Mouse (Mus musculus) embryonic facial prominence, embryonic 14.5 days (tissue): ENCODE measurements around the gene Serpinf1. TPM values are rescaled to one million over a fixed set of nuclear protein-coding genes. Genes with fewer than 3 reads are reported as not detected.

Experiments used
- ATAC-seq: fragments of 200-750 bp; cut with Nextera tagmentation; 2 replicates; pipeline ENCODE4 v1.8.0; 2017; ENCODE audit warnings: low read depth, moderate number of reproducible peaks, moderate TSS enrichment
- DNase-seq: peaks from one replicate; pipeline ENCODE4 v3.0.0-alpha.2; 2015; ENCODE audit warnings: low spot score
- H3K27ac ChIP-seq: fragments of 300-500 bp; sonication (generic); replicated peaks from 2 replicates; pipeline ENCODE4 v1.5.1; 2014; ENCODE audit warnings: low read depth, mild to moderate bottlenecking, low read length, moderate library complexity
- H3K27me3 ChIP-seq: fragments of 300-500 bp; sonication (generic); replicated peaks from 2 replicates; pipeline ENCODE4 v1.6.1; 2014; ENCODE audit warnings: low read length; ENCODE audit not compliant: control insufficient read depth, insufficient read depth
- H3K36me3 ChIP-seq: fragments of 300-500 bp; sonication (generic); 2 replicates; pipeline ENCODE4 v1.6.1; 2014; ENCODE audit warnings: low read length, mixed read lengths; ENCODE audit not compliant: control insufficient read depth, insufficient read depth
- H3K4me1 ChIP-seq: fragments of 300-500 bp; sonication (generic); 2 replicates; pipeline ENCODE4 v1.6.1; 2014; ENCODE audit warnings: antibody characterized with exemption, low read length; ENCODE audit not compliant: control insufficient read depth, insufficient read depth
- H3K4me2 ChIP-seq: fragments of 300-500 bp; sonication (generic); 2 replicates; pipeline ENCODE4 v1.6.1; 2014; ENCODE audit warnings: low read depth, mild to moderate bottlenecking, low read length, moderate library complexity, mixed read lengths
- H3K4me3 ChIP-seq: fragments of 300-500 bp; sonication (generic); 2 replicates; pipeline ENCODE4 v1.5.1; 2014; ENCODE audit warnings: low read depth, mild to moderate bottlenecking, low read length
- H3K9ac ChIP-seq: fragments of 300-500 bp; sonication (generic); 2 replicates; pipeline ENCODE4 v1.6.1; 2014; ENCODE audit warnings: low read depth, mild to moderate bottlenecking, low read length, moderate library complexity, mixed read lengths
- H3K9me3 ChIP-seq: fragments of 300-500 bp; sonication (generic); 2 replicates; pipeline ENCODE4 v1.6.1; 2016; ENCODE audit warnings: low read length; ENCODE audit not compliant: control insufficient read depth
- WGBS: fragments of 180-500 bp; shearing (Covaris S2); extraction: QIAGEN DNeasy Blood & Tissue Kit; methylation state at CpG from one replicate; pipeline ENCODE4 v1.1.7; 2014; 5-methylcytosine and 5-hydroxymethylcytosine counted together
- polyA plus RNA-seq: library from polyadenylated mRNA; unstranded; fragments of >200 nt; fragmentation: Nextera tagmentation; extraction: Ambion mirVana; gene quantifications from 2 replicates; pipeline ENCODE4 v1.2.1, GENCODE M21; 2014

Gene Serpinf1
- polyA plus RNA-seq, 1 experiment from 2014 or later, result 373 TPM

DNA sequence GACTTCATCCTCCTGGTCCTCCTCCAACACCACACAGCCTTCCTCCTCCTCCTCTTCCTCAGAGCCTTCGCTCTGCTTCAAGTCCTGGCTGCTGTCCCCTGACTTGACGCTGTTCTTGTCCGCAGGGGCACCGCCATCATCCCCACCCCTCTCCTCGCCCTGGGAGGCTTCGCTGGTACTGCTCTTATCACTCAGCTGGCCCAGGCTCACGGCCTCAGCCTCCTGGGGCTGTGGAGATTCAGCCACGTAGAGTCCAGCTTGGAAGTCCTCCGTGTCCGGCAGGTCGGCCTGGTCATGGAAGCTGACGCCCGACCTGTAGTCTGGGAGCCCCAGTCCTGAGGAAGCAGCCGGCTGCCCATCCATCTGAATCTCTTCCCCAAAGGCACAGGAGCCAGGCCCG lies 28.4 kb upstream of the Serpinf1 start:
- Histone ChIP-seq H3K9me3 (no peaks in the 10 kb centered on the region), H3K9ac (no peak overlapping the region), H3K36me3 (peaks cover 38% of the 10 kb centered on the region), H3K4me2 (no peak overlapping the region), H3K4me3 (no peak overlapping the region), H3K27ac (no peak overlapping the region), H3K4me1 (peaks cover 8% of the 10 kb centered on the region), H3K27me3 (no peaks in the 10 kb centered on the region)
- ATAC-seq, result no peak
- DNase-seq, result no peak
- WGBS, result 87% methylated on average over 15 of the region's 15 CpGs

DNA sequence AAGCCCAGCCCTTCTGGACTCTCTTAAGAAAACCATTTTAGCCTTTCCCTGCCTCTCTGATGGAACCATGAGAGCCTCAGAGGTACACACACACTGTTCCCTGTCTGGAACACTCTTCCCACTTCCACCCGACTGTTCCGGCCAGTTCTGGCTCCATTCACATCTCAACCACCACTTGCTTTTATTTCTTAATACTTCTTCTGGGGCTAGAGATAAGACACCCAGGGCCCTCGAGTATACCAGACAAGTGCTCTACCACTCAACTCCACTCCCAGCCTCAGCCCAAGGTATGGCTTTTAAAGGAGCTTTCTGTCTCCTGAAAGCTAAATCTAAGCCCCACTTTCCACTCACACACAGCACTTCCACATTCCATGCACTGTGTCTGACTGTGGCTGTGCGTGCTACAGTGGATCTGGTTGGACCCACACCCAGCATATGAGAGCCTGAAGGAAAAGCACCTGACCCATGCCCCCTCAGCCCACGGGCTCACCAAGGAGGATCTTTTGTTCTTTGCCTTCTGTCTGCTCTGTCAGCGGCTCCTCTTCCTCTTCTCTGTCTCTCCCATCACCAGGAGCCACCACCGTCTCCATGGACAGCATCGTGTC lies 27.9 kb upstream of the Serpinf1 start:
- Histone ChIP-seq H3K36me3 (peaks cover 44% of the 10 kb centered on the region), H3K27me3 (no peaks in the 10 kb centered on the region), H3K27ac (no peak overlapping the region), H3K4me3 (no peak overlapping the region), H3K9me3 (no peaks in the 10 kb centered on the region), H3K4me2 (no peak overlapping the region), H3K4me1 (peaks cover 8% of the 10 kb centered on the region), H3K9ac (no peak overlapping the region)
- DNase-seq (no peak), ATAC-seq (no peak)
- WGBS, result 90% methylated on average over 8 of the region's 8 CpGs

GRCm38 (mm10) chr11:75449695-75450094 lies 27.2 kb upstream of the Serpinf1 start:
- Histone ChIP-seq H3K9me3 (no peaks in the 10 kb centered on the region), H3K27me3 (no peaks in the 10 kb centered on the region), H3K9ac (no peak overlapping the region), H3K4me2 (no peak overlapping the region), H3K4me1 (peaks cover 5% of the 10 kb centered on the region; the same call in 1 of the 2 replicates), H3K27ac (no peak overlapping the region), H3K36me3 (peaks cover 49% of the 10 kb centered on the region), H3K4me3 (no peak overlapping the region)
- no peak for ATAC-seq
- DNase-seq, result no peak
- 76% methylated on average over 7 of the region's 7 CpGs for WGBS

DNA sequence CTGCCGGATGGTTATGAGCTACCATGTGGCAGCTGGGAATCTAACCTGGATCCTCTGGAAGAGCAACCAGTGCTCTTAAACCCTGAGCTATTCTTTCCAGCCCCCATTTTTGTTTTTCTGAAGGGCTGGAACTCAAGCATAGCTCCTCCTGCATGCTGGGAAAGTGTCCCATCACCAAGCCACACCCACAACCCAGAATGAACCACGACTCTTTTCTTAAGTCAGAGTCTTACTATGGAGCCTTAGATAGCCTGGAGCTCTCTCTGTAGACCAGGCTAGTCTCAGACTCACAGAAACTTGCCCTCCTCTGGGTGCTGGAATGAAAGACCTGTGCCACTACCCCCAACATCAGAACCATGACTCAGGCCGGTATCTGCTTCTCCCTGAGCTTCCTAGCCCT lies 26.1 kb upstream of the Serpinf1 start:
- 79% methylated on average over 3 of the region's 3 CpGs for WGBS
- H3K4me1 ChIP-seq, result peaks cover under 1% of the 10 kb centered on the region; the same call in 1 of the 2 replicates
- DNase-seq (no peak), ATAC-seq (no peak)
- H3K27ac ChIP-seq, result no peak overlapping the region
- no peak overlapping the region for H3K9ac ChIP-seq
- no peak overlapping the region for H3K4me2 ChIP-seq
- no peaks in the 10 kb centered on the region for H3K27me3 ChIP-seq
- peaks cover 56% of the 10 kb centered on the region for H3K36me3 ChIP-seq
- no peaks in the 10 kb centered on the region for H3K9me3 ChIP-seq
- H3K4me3 ChIP-seq, result no peak overlapping the region

DNA sequence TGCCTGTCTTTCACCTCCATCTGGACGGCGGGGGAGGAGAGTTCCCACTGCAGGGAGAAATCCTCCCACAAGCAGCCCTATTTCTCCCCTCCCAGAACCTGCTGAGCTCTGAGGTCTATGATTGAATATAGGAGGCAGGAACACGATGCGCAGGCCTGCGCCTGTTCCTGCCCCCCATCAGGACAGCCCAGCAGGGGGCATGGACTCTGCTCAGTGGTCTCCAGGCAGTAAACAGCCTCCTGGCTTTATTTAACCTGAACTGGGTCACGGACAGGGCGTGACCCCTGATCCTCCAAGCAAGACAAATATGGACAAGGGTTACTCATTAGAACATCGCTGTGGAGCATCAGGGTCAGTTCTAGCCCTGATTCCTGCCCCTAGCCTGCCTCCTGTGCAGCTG lies 21.2 kb upstream of the Serpinf1 start:
- peaks cover 46% of the 10 kb centered on the region for H3K36me3 ChIP-seq
- H3K4me2 ChIP-seq, result no peak overlapping the region
- no peaks in the 10 kb centered on the region for H3K27me3 ChIP-seq
- no peaks in the 10 kb centered on the region for H3K9me3 ChIP-seq
- DNase-seq (no peak), ATAC-seq (no peak)
- WGBS, result 50% methylated on average over 7 of the region's 8 CpGs
- H3K4me3 ChIP-seq, result no peak overlapping the region
- H3K9ac ChIP-seq, result no peak overlapping the region
- H3K4me1 ChIP-seq, result no peaks in the 10 kb centered on the region
- no peak overlapping the region for H3K27ac ChIP-seq

DNA sequence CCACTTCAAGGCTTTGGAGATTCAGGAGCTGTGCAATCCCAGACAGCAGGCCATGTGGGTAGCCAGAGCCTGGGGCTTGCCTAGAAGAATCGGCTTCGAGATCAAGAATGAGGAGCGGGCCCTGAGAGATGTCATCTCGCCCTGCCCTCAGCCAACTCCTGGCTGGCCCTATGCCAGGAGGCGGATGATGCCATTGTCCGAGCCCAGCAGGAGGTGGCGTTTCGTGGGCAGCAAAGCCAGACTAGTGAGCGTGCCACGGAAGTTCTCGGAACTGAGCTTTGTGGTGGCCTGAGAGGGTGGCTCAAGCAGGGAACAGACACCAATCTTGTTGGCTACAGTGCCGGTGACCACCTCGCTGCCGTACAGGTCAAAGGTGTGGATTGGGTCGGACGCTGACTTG lies 19.1 kb upstream of the Serpinf1 start:
- Histone ChIP-seq H3K36me3 (peaks cover 33% of the 10 kb centered on the region), H3K9ac (no peak overlapping the region)

GRCm38 (mm10) chr11:75441034-75441433 lies 18.5 kb upstream of the Serpinf1 start:
- no peak overlapping the region for H3K9ac ChIP-seq
- H3K9me3 ChIP-seq, result no peaks in the 10 kb centered on the region
- no peak overlapping the region for H3K4me3 ChIP-seq
- ATAC-seq (no peak), DNase-seq (no peak)
- H3K36me3 ChIP-seq, result peaks cover 33% of the 10 kb centered on the region
- no peak overlapping the region for H3K27ac ChIP-seq
- WGBS, result 88% methylated on average over 7 of the region's 7 CpGs
- H3K27me3 ChIP-seq, result no peaks in the 10 kb centered on the region
- H3K4me2 ChIP-seq, result no peak overlapping the region
- H3K4me1 ChIP-seq, result no peaks in the 10 kb centered on the region

More for the DNA sequence above, 19.1 kb upstream of the Serpinf1 start:
- 92% methylated on average over 16 of the region's 16 CpGs for WGBS
- Histone ChIP-seq H3K4me1 (no peaks in the 10 kb centered on the region), H3K4me3 (no peak overlapping the region), H3K27ac (no peak overlapping the region), H3K9me3 (no peaks in the 10 kb centered on the region), H3K4me2 (no peak overlapping the region), H3K27me3 (no peaks in the 10 kb centered on the region)
- no peak for DNase-seq
- no peak for ATAC-seq

- Histone ChIP-seq H3K9me3 (no peaks in the 10 kb centered on the region), H3K27ac (no peak overlapping the region), H3K27me3 (no peaks in the 10 kb centered on the region), H3K4me1 (no peaks in the 10 kb centered on the region), H3K9ac (no peak overlapping the region), H3K4me2 (no peak overlapping the region), H3K36me3 (peaks cover 24% of the 10 kb centered on the region), H3K4me3 (no peak overlapping the region)
- WGBS, result 77% methylated on average over 3 of the region's 3 CpGs
- no peak for DNase-seq
- no peak for ATAC-seq
Observed at GRCm38 (mm10) chr11:75439951-75440350, 17.4 kb upstream of the Serpinf1 start.

DNA sequence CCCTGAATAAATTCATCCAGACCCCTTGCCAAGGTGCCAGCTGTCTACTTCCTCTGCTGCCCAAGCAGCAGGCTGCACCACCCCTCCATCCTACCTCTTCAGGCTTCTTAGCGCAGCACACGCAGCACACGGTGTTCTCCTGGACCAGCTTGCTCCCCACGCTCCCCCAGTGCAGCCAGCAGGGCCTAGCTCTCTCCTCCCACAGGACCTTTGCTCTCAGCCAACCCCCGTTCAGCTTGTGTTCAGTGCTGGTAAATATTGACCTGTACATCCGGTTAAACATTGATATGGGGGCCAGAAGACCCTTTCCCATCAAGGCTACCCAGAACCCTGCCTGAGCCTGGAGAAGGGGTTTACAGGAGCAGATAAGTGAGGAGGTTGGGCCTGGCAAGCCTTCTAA lies 16.9 kb upstream of the Serpinf1 start, which contains the start of gene Serpinf2:
Gene Serpinf2, minus strand, starts transcription at position 229 of the 400 bp plus-strand sequence.
- Histone ChIP-seq H3K4me2 (no peak within 1 kb of the TSS), H3K27me3 (no peaks in the 10 kb centered on the region), H3K4me3 (no peak within 1 kb of the TSS), H3K27ac (no peak within 1 kb of the TSS), H3K9me3 (peaks cover 1% of the 10 kb centered on the region; the same call in 1 of the 2 replicates), H3K9ac (no peak within 1 kb of the TSS), H3K36me3 (peaks cover 20% of the 10 kb centered on the region), H3K4me1 (no peaks in the 10 kb centered on the region)
- ATAC-seq (no peak), DNase-seq (no peak)
- 90% methylated on average over 6 of the region's 6 CpGs for WGBS
